Mouse (Mus musculus) liver, postnatal 0 days (tissue): ENCODE data around the gene Baiap2l2.

Source experiments
- CTCF ChIP-seq: sonication (generic); IDR thresholded peaks from 2 replicates; pipeline ENCODE4 v1.5.1; 2016; ENCODE audit warnings: antibody characterized with exemption, low read depth
- EP300 ChIP-seq: IDR thresholded peaks from 2 replicates; pipeline ENCODE4 v1.6.1; 2016; ENCODE audit warnings: antibody characterized with exemption, low read depth, mild to moderate bottlenecking

- TF ChIP-seq CTCF (no peak), EP300 (no peak)
Measured at GRCm38 (mm10) chr15:79208211-79208610, 77.1 kb downstream of the Baiap2l2 start.
